ENCODE assay signal across 23 mouse cellular contexts in the genomic region with DNA sequence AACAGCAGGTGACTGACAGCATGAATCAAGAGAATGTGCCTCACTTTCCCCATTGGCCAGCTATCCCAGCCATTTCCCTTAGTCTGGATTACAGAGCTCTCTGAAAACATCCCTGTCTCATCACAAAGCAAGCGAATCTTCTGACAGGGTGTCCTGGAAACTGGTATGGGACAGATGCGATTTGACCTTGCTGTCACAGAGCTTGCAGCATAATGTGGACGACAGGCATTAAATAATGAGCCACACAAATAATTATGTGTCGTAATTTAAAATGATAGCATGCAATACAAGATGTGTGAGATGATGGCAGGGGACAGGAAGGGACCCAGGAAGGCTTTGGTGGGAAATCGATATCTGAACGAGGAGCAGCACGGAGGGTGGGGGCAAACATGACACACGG.
DNase-seq lines count a peak whose midpoint lies in the region; ATAC-seq lines count a peak whose summit lies in the region.
"Had no signal": no experiment of that assay in that cellular context is flagged by ENCODE, and none has a peak within 500 bp of the region (broad histone marks: within the 10 kb centered on the region; RNA-seq: fewer than 3 reads in every experiment).

No protein-coding gene starts in this region.

- H3K4me1 ChIP-seq in hindbrain, embryonic 13.5 days (replicated peaks), result peaks cover 59% of the 10 kb centered on the region
- peaks cover 26% of the 10 kb centered on the region for H3K4me1 ChIP-seq in hindbrain, embryonic 14.5 days (replicated peaks; ENCODE audit: control insufficient read depth, insufficient read depth, low read length)
- H3K4me1 ChIP-seq in lung, embryonic 16.5 days (replicated peaks; ENCODE audit: control insufficient read depth, insufficient read depth, low read length), result peaks cover 4% of the 10 kb centered on the region; the same call in 1 of the 2 replicates
- H3K4me1 ChIP-seq in neural tube, embryonic 11.5 days (ENCODE audit: control insufficient read depth, insufficient read depth, low read length), result peaks cover 18% of the 10 kb centered on the region
- peaks cover 28% of the 10 kb centered on the region for H3K4me1 ChIP-seq in neural tube, embryonic 15.5 days
- H3K4me1 ChIP-seq: embryonic facial prominence, embryonic 15.5 days had no signal

- no peak overlapping the region for H3K9ac ChIP-seq in hindbrain, embryonic 13.5 days
- no peak overlapping the region for H3K9ac ChIP-seq in hindbrain, embryonic 14.5 days
- H3K9ac ChIP-seq in lung, embryonic 16.5 days (ENCODE audit: low read length), result no peak overlapping the region
- H3K9ac ChIP-seq in neural tube, embryonic 11.5 days (ENCODE audit: low read length), result no peak overlapping the region
- H3K9ac ChIP-seq in neural tube, embryonic 15.5 days (replicated peaks), result no peak overlapping the region
- H3K9ac ChIP-seq: embryonic facial prominence, embryonic 12.5 days; embryonic facial prominence, embryonic 15.5 days; forebrain, postnatal 0 days had no signal

- ATAC-seq in hindbrain, embryonic 13.5 days (ENCODE audit: low FRiP score), result no peak
- no peak for ATAC-seq in hindbrain, embryonic 14.5 days (ENCODE audit: low FRiP score)
- ATAC-seq in lung, embryonic 16.5 days (ENCODE audit: low read depth), result peak; percentile 67
- ATAC-seq in neural tube, embryonic 11.5 days (ENCODE audit: insufficient read depth, low FRiP score, low TSS enrichment), result no peak
- ATAC-seq in neural tube, embryonic 15.5 days (ENCODE audit: low FRiP score), result no peak
- ATAC-seq: CD4-positive, CD25-positive, alpha-beta regulatory T cell, adult 4 months; forebrain, embryonic 14.5 days; forebrain, postnatal 0 days had no signal

- no peaks in the 10 kb centered on the region for H3K27me3 ChIP-seq in hindbrain, embryonic 13.5 days
- no peaks in the 10 kb centered on the region for H3K27me3 ChIP-seq in hindbrain, embryonic 14.5 days (ENCODE audit: control insufficient read depth, insufficient read depth, low read length)
- no peaks in the 10 kb centered on the region for H3K27me3 ChIP-seq in lung, embryonic 16.5 days (ENCODE audit: control insufficient read depth, insufficient read depth, low read depth, low read length)
- no peaks in the 10 kb centered on the region for H3K27me3 ChIP-seq in neural tube, embryonic 11.5 days (ENCODE audit: control insufficient read depth, insufficient read depth, low read length)
- H3K27me3 ChIP-seq in neural tube, embryonic 15.5 days (replicated peaks), result no peaks in the 10 kb centered on the region
- H3K27me3 ChIP-seq: embryonic facial prominence, embryonic 12.5 days had no signal

- 0 out of 2 replicates have a peak overlapping the region, but pooled peaks have one; percentile 3 for H3K27ac ChIP-seq in hindbrain, embryonic 13.5 days
- H3K27ac ChIP-seq in hindbrain, embryonic 14.5 days, result no peak overlapping the region
- no peak overlapping the region for H3K27ac ChIP-seq in lung, embryonic 16.5 days (ENCODE audit: low read length)
- H3K27ac ChIP-seq in neural tube, embryonic 11.5 days (ENCODE audit: low read depth, low read length), result 0 out of 2 replicates have a peak overlapping the region, but pooled peaks have one; percentile 34
- no peak overlapping the region for H3K27ac ChIP-seq in neural tube, embryonic 15.5 days (replicated peaks)
- H3K27ac ChIP-seq: embryonic facial prominence, embryonic 12.5 days; embryonic facial prominence, embryonic 15.5 days; gastrocnemius, adult 2 months had no signal

- no peaks in the 10 kb centered on the region for H3K9me3 ChIP-seq in hindbrain, embryonic 13.5 days
- H3K9me3 ChIP-seq in hindbrain, embryonic 14.5 days (ENCODE audit: control insufficient read depth, low read length), result no peaks in the 10 kb centered on the region
- no peaks in the 10 kb centered on the region for H3K9me3 ChIP-seq in lung, embryonic 16.5 days (ENCODE audit: control insufficient read depth, low read length)
- no peaks in the 10 kb centered on the region for H3K9me3 ChIP-seq in neural tube, embryonic 11.5 days (ENCODE audit: control insufficient read depth, low read length)
- H3K9me3 ChIP-seq in neural tube, embryonic 15.5 days (replicated peaks), result no peaks in the 10 kb centered on the region
- H3K9me3 ChIP-seq: embryonic facial prominence, embryonic 12.5 days; embryonic facial prominence, embryonic 15.5 days had no signal

- H3K4me2 ChIP-seq in hindbrain, embryonic 13.5 days, result no peak overlapping the region
- H3K4me2 ChIP-seq in hindbrain, embryonic 14.5 days (replicated peaks), result no peak overlapping the region
- no peak overlapping the region for H3K4me2 ChIP-seq in lung, embryonic 16.5 days (ENCODE audit: low read depth, low read length)
- H3K4me2 ChIP-seq in neural tube, embryonic 11.5 days (ENCODE audit: low read depth), result no peak overlapping the region
- H3K4me2 ChIP-seq in neural tube, embryonic 15.5 days, result no peak overlapping the region
- H3K4me2 ChIP-seq: embryonic facial prominence, embryonic 12.5 days; embryonic facial prominence, embryonic 15.5 days; heart, embryonic 11.5 days had no signal

- DNase-seq in hindbrain, embryonic 14.5 days (ENCODE audit: low spot score), result no peak
- no peak for DNase-seq in lung, postnatal 14 days
- DNase-seq in neural tube, embryonic 11.5 days (ENCODE audit: low spot score), result no peak
- peak; percentile 27 to 64 for DNase-seq in lung, postnatal 4 days
- DNase-seq in urinary bladder, adult 2 months (ENCODE audit: low spot score), result no peak
- DNase-seq: adrenal gland, adult 2 months; adrenal gland, postnatal 14 days; cerebellum, adult 11 months; cerebellum, adult 2 months; cerebellum, adult 9-11 months; cerebellum, postnatal 25 days; forebrain, postnatal 0 days; gastrocnemius, adult 2 months; gastrocnemius, postnatal 14 days; heart, adult 11 months had no signal

- no peak overlapping the region for H3K4me3 ChIP-seq in hindbrain, embryonic 13.5 days
- no peak overlapping the region for H3K4me3 ChIP-seq in hindbrain, embryonic 14.5 days (replicated peaks; ENCODE audit: low read length)
- no peak overlapping the region for H3K4me3 ChIP-seq in lung, embryonic 16.5 days (ENCODE audit: low read length)
- no peak overlapping the region for H3K4me3 ChIP-seq in neural tube, embryonic 11.5 days (ENCODE audit: low read depth, low read length)
- H3K4me3 ChIP-seq in neural tube, embryonic 15.5 days (replicated peaks), result no peak overlapping the region
- H3K4me3 ChIP-seq: embryonic facial prominence, embryonic 12.5 days; embryonic facial prominence, embryonic 15.5 days; gastrocnemius, adult 2 months had no signal

- WGBS in hindbrain, embryonic 13.5 days, result 58% methylated on average over 8 of the region's 8 CpGs
- 58% methylated on average over 8 of the region's 8 CpGs for WGBS in hindbrain, embryonic 14.5 days
- WGBS in lung, embryonic 16.5 days, result 45% methylated on average over 8 of the region's 8 CpGs
- 80% methylated on average over 8 of the region's 8 CpGs for WGBS in neural tube, embryonic 11.5 days
- WGBS in neural tube, embryonic 15.5 days, result 60% methylated on average over 8 of the region's 8 CpGs

- no peaks in the 10 kb centered on the region for H3K36me3 ChIP-seq in hindbrain, embryonic 13.5 days
- no peaks in the 10 kb centered on the region for H3K36me3 ChIP-seq in hindbrain, embryonic 14.5 days (replicated peaks; ENCODE audit: control insufficient read depth, insufficient read depth)
- no peaks in the 10 kb centered on the region for H3K36me3 ChIP-seq in lung, embryonic 16.5 days (ENCODE audit: control insufficient read depth, insufficient read depth, low read length)
- no peaks in the 10 kb centered on the region for H3K36me3 ChIP-seq in neural tube, embryonic 11.5 days (ENCODE audit: control insufficient read depth, insufficient read depth, low read length)
- no peaks in the 10 kb centered on the region for H3K36me3 ChIP-seq in neural tube, embryonic 15.5 days
- H3K36me3 ChIP-seq: embryonic facial prominence, embryonic 12.5 days; embryonic facial prominence, embryonic 15.5 days had no signal

Comparison
In these comparisons a context has a peak if more than half of its experiments do, and no peak if none do; other contexts are left out.
1. H3K27ac ChIP-seq: peak in hindbrain, embryonic 13.5 days (single experiment) and neural tube, embryonic 11.5 days (single experiment); none in hindbrain, embryonic 14.5 days (single experiment), lung, embryonic 16.5 days (single experiment) and neural tube, embryonic 15.5 days (single experiment).
2. DNase-seq: peak in lung, postnatal 4 days (2 of 2); none in hindbrain, embryonic 14.5 days (single experiment), lung, postnatal 14 days (single experiment), neural tube, embryonic 11.5 days (single experiment) and urinary bladder, adult 2 months (single experiment).